8 mouse cellular contexts compared by ENCODE assay signal in genomic region chr1:36254635-36255360, GRCm38 (mm10). TPM values are rescaled to one million over a fixed set of nuclear protein-coding genes. Genes with fewer than 3 reads are reported as not detected.
A peak's percentile ranks its signal among the peaks of the same experiment; 100 is the strongest.
DNase-seq lines count a peak whose midpoint lies in the region; ATAC-seq and TF ChIP-seq lines count a peak whose summit lies in the region.

No protein-coding gene starts in this region.

- peak; percentile 56 for DNase-seq in adrenal gland, adult 2 months
- no peak for DNase-seq in adrenal gland, adult 18-20 months (ENCODE audit: low spot score in 2 of 2)
- peak; percentile 82 for DNase-seq in brain, adult 2 months (ENCODE audit: low read depth, low spot score)
- DNase-seq in hindbrain, embryonic 14.5 days (ENCODE audit: low spot score), result no peak
- peak; percentile 81 for DNase-seq in liver, adult 2 months (ENCODE audit: extremely low read depth, low read depth, low spot score)
- DNase-seq in layer of hippocampus, postnatal 14 days (ENCODE audit: low spot score in 2 of 2), result no peak

- H3K4me3 ChIP-seq in forebrain, embryonic 12.5 days (replicated peaks), result peak overlapping the region; percentile 23
- no peak overlapping the region; the same call in 1 of the 2 replicates for H3K4me3 ChIP-seq in hindbrain, embryonic 14.5 days (replicated peaks; ENCODE audit: low read length)
- H3K4me3 ChIP-seq in liver, adult 2 months (ENCODE audit: insufficient read depth, low read depth, low read length), result peak overlapping the region; percentile 20
- peak overlapping the region; percentile 16; the same call in 1 of the 2 replicates for H3K4me3 ChIP-seq in neural tube, embryonic 15.5 days (replicated peaks)

- 7% methylated on average over 25 of the region's 25 CpGs for WGBS in forebrain, embryonic 12.5 days
- WGBS in hindbrain, embryonic 14.5 days, result 10% methylated on average over 25 of the region's 25 CpGs
- 10% methylated on average over 25 of the region's 25 CpGs for WGBS in liver, adult 2 months
- WGBS in neural tube, embryonic 15.5 days, result 9% methylated on average over 25 of the region's 25 CpGs

- no peaks in the 10 kb centered on the region for H3K79me2 ChIP-seq in liver, adult 2 months (ENCODE audit: control insufficient read depth, insufficient read depth, low read length)

- H3K4me1 ChIP-seq in forebrain, embryonic 12.5 days, result peaks cover 16% of the 10 kb centered on the region
- no peaks in the 10 kb centered on the region; the same call in 1 of the 2 replicates for H3K4me1 ChIP-seq in hindbrain, embryonic 14.5 days (replicated peaks; ENCODE audit: control insufficient read depth, insufficient read depth, low read length)
- H3K4me1 ChIP-seq in liver, adult 2 months (ENCODE audit: control insufficient read depth, insufficient read depth, low read length), result peaks cover 5% of the 10 kb centered on the region; the same call in 1 of the 2 replicates
- peaks cover 17% of the 10 kb centered on the region for H3K4me1 ChIP-seq in neural tube, embryonic 15.5 days

- H3K9me3 ChIP-seq in forebrain, embryonic 12.5 days, result 0 out of 2 replicates have a peak, but pooled peaks cover 5% of the 10 kb centered on the region
- H3K9me3 ChIP-seq in hindbrain, embryonic 14.5 days (ENCODE audit: control insufficient read depth, low read length), result peaks cover 6% of the 10 kb centered on the region; the same call in 1 of the 2 replicates
- no peaks in the 10 kb centered on the region for H3K9me3 ChIP-seq in neural tube, embryonic 15.5 days (replicated peaks)

- no peaks in the 10 kb centered on the region for H3K36me3 ChIP-seq in forebrain, embryonic 12.5 days (replicated peaks)
- no peaks in the 10 kb centered on the region for H3K36me3 ChIP-seq in hindbrain, embryonic 14.5 days (replicated peaks; ENCODE audit: control insufficient read depth, insufficient read depth)
- H3K36me3 ChIP-seq in liver, adult 2 months (ENCODE audit: control insufficient read depth, insufficient read depth, low read length), result no peaks in the 10 kb centered on the region
- H3K36me3 ChIP-seq in neural tube, embryonic 15.5 days, result no peaks in the 10 kb centered on the region

- TF ChIP-seq CTCF in liver, adult 2 months (IDR thresholded peaks at IDR 0.05; ENCODE audit: low read depth, low read length), result peak; percentile 83

- TF ChIP-seq POLR2A in liver, adult 2 months (IDR thresholded peaks at IDR 0.05; ENCODE audit: extremely low read depth, insufficient read depth, low read length), result no peak

- H3K9ac ChIP-seq in forebrain, embryonic 12.5 days, result peak overlapping the region; percentile 27; the same call in 1 of the 2 replicates
- no peak overlapping the region; the same call in 1 of the 2 replicates for H3K9ac ChIP-seq in hindbrain, embryonic 14.5 days
- H3K9ac ChIP-seq in liver, adult 2 months (ENCODE audit: low read depth, low read length), result no peak overlapping the region
- H3K9ac ChIP-seq in neural tube, embryonic 15.5 days (replicated peaks), result peak overlapping the region; percentile 36

- no peak overlapping the region for H3K27ac ChIP-seq in forebrain, embryonic 12.5 days
- no peak overlapping the region for H3K27ac ChIP-seq in hindbrain, embryonic 14.5 days
- no peak overlapping the region for H3K27ac ChIP-seq in liver, adult 2 months (replicated peaks; ENCODE audit: insufficient read depth, low read depth, low read length)
- no peak overlapping the region for H3K27ac ChIP-seq in neural tube, embryonic 15.5 days (replicated peaks)

- peaks cover 37% of the 10 kb centered on the region for H3K27me3 ChIP-seq in forebrain, embryonic 12.5 days
- H3K27me3 ChIP-seq in hindbrain, embryonic 14.5 days (ENCODE audit: control insufficient read depth, insufficient read depth, low read length), result no peaks in the 10 kb centered on the region
- H3K27me3 ChIP-seq in liver, adult 2 months (ENCODE audit: control insufficient read depth, insufficient read depth, low read length), result no peaks in the 10 kb centered on the region
- H3K27me3 ChIP-seq in neural tube, embryonic 15.5 days (replicated peaks), result peaks cover 8% of the 10 kb centered on the region; the same call in 1 of the 2 replicates

- 0 out of 2 replicates have a peak, but pooled peaks have one; percentile 27 for ATAC-seq in forebrain, embryonic 12.5 days (ENCODE audit: low FRiP score)
- peak; percentile 51; the same call in 1 of the 2 replicates for ATAC-seq in hindbrain, embryonic 14.5 days (ENCODE audit: low FRiP score)
- no peak; the same call in 1 of the 2 replicates for ATAC-seq in neural tube, embryonic 15.5 days (ENCODE audit: low FRiP score)

- peak overlapping the region; percentile 47 for H3K4me2 ChIP-seq in forebrain, embryonic 12.5 days
- peak overlapping the region; percentile 24 for H3K4me2 ChIP-seq in hindbrain, embryonic 14.5 days (replicated peaks)
- peak overlapping the region; percentile 51 for H3K4me2 ChIP-seq in neural tube, embryonic 15.5 days

RNA-seq across cellular contexts. Expression of gene Uggt1, which starts 10.3 kb away (rescaled TPM):
- 10 to 100 TPM; 39.4 to 48.5 TPM for total RNA-seq in adrenal gland, adult 2 months (2021)
- 7.6 and 9.9 TPM in 2 replicates for polyA plus RNA-seq in adrenal gland, adult 2 months (2012; rRNA removed)
- 10 to 100 TPM; 37.4 to 46.4 TPM for total RNA-seq in adrenal gland, adult 18-20 months (2021)
- polyA plus RNA-seq in forebrain, embryonic 12.5 days (2016; fragmentation: Nextera tagmentation; extraction: Ambion mirVana), result 59.8 and 65.3 TPM in 2 replicates
- 59.8 and 65.4 TPM in 2 replicates for polyA plus RNA-seq in hindbrain, embryonic 14.5 days (2014; fragmentation: Nextera tagmentation; extraction: Ambion mirVana)
- 44.5 and 49.0 TPM in 2 replicates for total RNA-seq in liver, adult 2 months (2014; rRNA removed)
- polyA plus RNA-seq in liver, adult 2 months (2012; rRNA removed), result 11.6 and 12.6 TPM in 2 replicates
- polyA plus RNA-seq in neural tube, embryonic 15.5 days (2015; fragmentation: Nextera tagmentation; extraction: Ambion mirVana), result 43.9 and 46.0 TPM in 2 replicates
- 10 to 100 TPM; 38.3 to 44.3 TPM for total RNA-seq in layer of hippocampus, postnatal 14 days (2021)

RNA-seq across cellular contexts. Expression of gene Neurl3, which starts 19.7 kb away (rescaled TPM):
- 1 to 10 TPM; 4.3 to 9.5 TPM for total RNA-seq in adrenal gland, adult 2 months (2021)
- 6.3 and 7.6 TPM in 2 replicates for polyA plus RNA-seq in adrenal gland, adult 2 months (2012; rRNA removed)
- 10 to 100 TPM in 1 of 2 experiments, 1 to 10 TPM in 1; 4.7 to 12.9 TPM for total RNA-seq in adrenal gland, adult 18-20 months (2021)
- polyA plus RNA-seq in forebrain, embryonic 12.5 days (2016; fragmentation: Nextera tagmentation; extraction: Ambion mirVana), result 0.34 and 0.45 TPM in 2 replicates
- 1.5 and 1.7 TPM in 2 replicates for polyA plus RNA-seq in hindbrain, embryonic 14.5 days (2014; fragmentation: Nextera tagmentation; extraction: Ambion mirVana)
- 3.3 and 4.0 TPM in 2 replicates for total RNA-seq in liver, adult 2 months (2014; rRNA removed)
- 3.6 and 5.3 TPM in 2 replicates for polyA plus RNA-seq in liver, adult 2 months (2012; rRNA removed)
- 2.2 and 3.2 TPM in 2 replicates for polyA plus RNA-seq in neural tube, embryonic 15.5 days (2015; fragmentation: Nextera tagmentation; extraction: Ambion mirVana)
- under 1 TPM; 0.55 to 0.67 TPM for total RNA-seq in layer of hippocampus, postnatal 14 days (2021)

RNA-seq across cellular contexts. Expression of gene Arid5a, which starts 52.7 kb away (rescaled TPM):
- 1 to 10 TPM; 5.2 to 5.9 TPM for total RNA-seq in adrenal gland, adult 2 months (2021)
- 4.1 and 5.3 TPM in 2 replicates for polyA plus RNA-seq in adrenal gland, adult 2 months (2012; rRNA removed)
- 1 to 10 TPM; 6.3 to 7.9 TPM for total RNA-seq in adrenal gland, adult 18-20 months (2021)
- 2.0 and 2.1 TPM in 2 replicates for polyA plus RNA-seq in forebrain, embryonic 12.5 days (2016; fragmentation: Nextera tagmentation; extraction: Ambion mirVana)
- 4.3 and 5.8 TPM in 2 replicates for polyA plus RNA-seq in hindbrain, embryonic 14.5 days (2014; fragmentation: Nextera tagmentation; extraction: Ambion mirVana)
- 0.67 and 1.7 TPM in 2 replicates for total RNA-seq in liver, adult 2 months (2014; rRNA removed)
- polyA plus RNA-seq in liver, adult 2 months (2012; rRNA removed), result 1.7 and 3.8 TPM in 2 replicates
- polyA plus RNA-seq in neural tube, embryonic 15.5 days (2015; fragmentation: Nextera tagmentation; extraction: Ambion mirVana), result 3.7 and 9.8 TPM in 2 replicates
- 10 to 100 TPM; 17.2 to 19.9 TPM for total RNA-seq in layer of hippocampus, postnatal 14 days (2021)

Comparison
In these comparisons a context has a peak if more than half of its experiments do, and no peak if none do; other contexts are left out.
1. DNase-seq: peak in adrenal gland, adult 2 months (single experiment), brain, adult 2 months (single experiment) and liver, adult 2 months (single experiment); none in adrenal gland, adult 18-20 months (0 of 2), hindbrain, embryonic 14.5 days (single experiment) and layer of hippocampus, postnatal 14 days (0 of 2).
2. H3K9ac ChIP-seq: peak in forebrain, embryonic 12.5 days (single experiment) and neural tube, embryonic 15.5 days (single experiment); none in hindbrain, embryonic 14.5 days (single experiment) and liver, adult 2 months (single experiment).
3. Peak in every context shown above with its lines, with median percentiles within 50 percentile points of each other: H3K4me2 ChIP-seq.